Mouse (Mus musculus) intestine, embryonic 15.5 days (tissue): ENCODE results near the gene Swsap1. TPM values are rescaled to one million over a fixed set of nuclear protein-coding genes. Genes with fewer than 3 reads are reported as not detected.

Source experiments
- ATAC-seq: fragments of 200-750 bp; cut with Nextera tagmentation; 2 replicates; pipeline ENCODE4 v1.8.0; 2017; ENCODE audit warnings: moderate TSS enrichment, moderate library complexity
- H3K27ac ChIP-seq: fragments of 300-500 bp; sonication (generic); 2 replicates; pipeline ENCODE4 v1.5.1; 2015; ENCODE audit warnings: mild to moderate bottlenecking, inconsistent platforms
- H3K27me3 ChIP-seq: fragments of 300-500 bp; sonication (generic); replicated peaks from 2 replicates; pipeline ENCODE4 v1.6.1; 2015; ENCODE audit warnings: inconsistent platforms
- H3K36me3 ChIP-seq: fragments of 300-500 bp; sonication (generic); 2 replicates; pipeline ENCODE4 v1.6.1; 2015; ENCODE audit warnings: inconsistent platforms
- H3K4me1 ChIP-seq: fragments of 300-500 bp; sonication (generic); replicated peaks from 2 replicates; pipeline ENCODE4 v1.6.1; 2015; ENCODE audit warnings: inconsistent platforms
- H3K4me2 ChIP-seq: fragments of 300-500 bp; sonication (generic); replicated peaks from 2 replicates; pipeline ENCODE4 v1.6.1; 2015; ENCODE audit warnings: mild to moderate bottlenecking, inconsistent platforms
- H3K4me3 ChIP-seq: fragments of 300-500 bp; sonication (generic); replicated peaks from 2 replicates; pipeline ENCODE4 v1.5.1; 2015; ENCODE audit warnings: inconsistent platforms
- H3K9ac ChIP-seq: fragments of 300-500 bp; sonication (generic); 2 replicates; pipeline ENCODE4 v1.6.1; 2015; ENCODE audit warnings: inconsistent platforms
- H3K9me3 ChIP-seq: fragments of 300-500 bp; sonication (generic); 2 replicates; pipeline ENCODE4 v1.6.1; 2016; ENCODE audit warnings: inconsistent platforms
- WGBS: fragments of 180-500 bp; shearing (Covaris S2); methylation state at CpG from one replicate; pipeline ENCODE4 v1.1.7; 2015; 5-methylcytosine and 5-hydroxymethylcytosine counted together
- polyA plus RNA-seq: library from polyadenylated mRNA; unstranded; fragments of >200 nt; fragmentation: Nextera tagmentation; extraction: Ambion mirVana; gene quantifications from 2 replicates; pipeline ENCODE4 v1.2.1, GENCODE M21; 2015

Swsap1 gene
- polyA plus RNA-seq, 1 experiment from 2014 or later: 5.2 TPM

DNA sequence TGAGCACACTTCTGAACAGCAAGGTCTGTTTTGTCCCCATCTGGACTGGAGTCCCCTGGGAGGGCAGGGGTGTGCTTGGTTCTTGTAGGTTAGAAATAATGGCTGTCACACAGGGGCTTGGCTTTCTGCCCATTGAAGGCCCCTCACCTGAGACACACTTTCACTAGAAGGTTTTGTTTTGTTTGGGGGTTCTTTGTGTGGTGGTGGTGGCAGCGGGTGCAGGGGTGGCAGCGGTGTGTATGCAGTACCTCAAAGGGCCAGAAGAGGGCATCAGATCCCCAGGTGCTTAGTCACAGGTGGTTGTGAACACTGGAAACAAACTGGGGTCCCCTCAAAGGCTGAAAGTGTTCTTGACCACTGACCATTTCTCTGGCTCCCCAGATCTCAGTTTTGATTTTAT, 22.4 kb downstream of the Swsap1 start:
- ATAC-seq: no peak
- WGBS: 29% methylated on average over 2 of the region's 2 CpGs
- H3K4me3 ChIP-seq: no peak overlapping the region
- H3K4me2 ChIP-seq: no peak overlapping the region
- no peaks in the 10 kb centered on the region for H3K4me1 ChIP-seq
- no peaks in the 10 kb centered on the region for H3K27me3 ChIP-seq
- H3K9ac ChIP-seq: no peak overlapping the region
- H3K27ac ChIP-seq: no peak overlapping the region
- H3K9me3 ChIP-seq: no peaks in the 10 kb centered on the region
- H3K36me3 ChIP-seq: no peaks in the 10 kb centered on the region

DNA sequence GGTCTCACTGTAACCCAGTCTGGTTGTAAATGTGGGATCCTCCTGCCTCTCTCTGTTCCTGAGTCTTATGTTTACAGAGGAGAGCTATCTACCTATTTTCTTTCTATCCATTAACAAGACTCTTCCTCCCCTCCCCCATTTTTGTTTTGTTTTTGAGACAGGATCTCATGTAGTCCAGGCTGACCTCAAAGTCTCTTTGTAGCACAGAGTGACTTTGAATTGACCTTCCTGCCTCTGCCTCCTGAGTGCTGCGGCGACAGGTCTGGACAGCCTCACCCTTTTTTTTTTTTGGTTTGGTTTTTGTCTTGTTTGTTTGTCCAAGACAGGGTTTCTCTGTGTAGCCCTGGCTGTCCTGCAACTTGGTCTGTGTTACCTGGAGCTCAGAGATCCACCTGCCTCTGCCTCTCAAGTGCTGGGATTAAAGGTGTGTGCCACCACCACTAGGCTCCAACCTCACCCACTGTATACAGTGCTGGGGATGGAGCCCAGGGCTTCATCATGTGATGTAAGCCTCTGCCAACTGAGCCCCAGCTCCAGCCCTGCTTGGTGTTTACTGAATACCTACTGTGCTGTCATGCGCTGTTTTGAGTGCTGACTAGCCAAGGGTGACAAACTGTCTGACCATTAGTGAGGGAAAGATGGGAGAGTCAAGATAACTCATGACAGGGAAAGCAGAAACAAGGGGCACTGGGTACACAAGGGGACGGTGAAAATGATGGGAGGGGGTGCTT, 23.0 kb downstream of the Swsap1 start:
- Histone ChIP-seq H3K4me2 (no peak overlapping the region), H3K27me3 (no peaks in the 10 kb centered on the region), H3K36me3 (no peaks in the 10 kb centered on the region), H3K27ac (no peak overlapping the region), H3K4me3 (no peak overlapping the region), H3K4me1 (no peaks in the 10 kb centered on the region), H3K9ac (no peak overlapping the region), H3K9me3 (no peaks in the 10 kb centered on the region)
- no peak for ATAC-seq
- WGBS: 87% methylated on average over 4 of the region's 4 CpGs

DNA sequence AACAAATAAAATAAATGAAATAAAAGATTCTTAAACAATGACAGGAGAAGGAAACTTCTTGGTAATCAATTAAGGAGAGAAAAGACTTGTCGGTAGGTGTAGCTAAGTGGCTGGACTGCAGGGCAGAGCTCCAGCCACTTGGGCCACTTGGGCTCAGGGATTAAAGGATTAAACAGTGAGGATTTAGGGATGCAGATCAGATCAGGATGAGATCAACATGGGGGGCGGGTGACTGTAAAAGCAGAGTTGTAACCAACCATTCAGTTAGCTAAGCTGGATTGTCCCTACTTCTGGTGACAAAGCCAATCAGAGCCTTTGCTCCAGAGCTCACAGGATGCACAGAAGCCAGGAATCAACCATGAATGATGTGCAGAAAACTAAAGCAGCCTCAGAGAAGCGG, 28.4 kb downstream of the Swsap1 start:
- no peak overlapping the region for H3K4me3 ChIP-seq
- no peaks in the 10 kb centered on the region for H3K36me3 ChIP-seq
- ATAC-seq: no peak
- H3K4me2 ChIP-seq: no peak overlapping the region
- no peak overlapping the region for H3K27ac ChIP-seq
- 44% methylated on average over 3 of the region's 3 CpGs for WGBS
- peaks cover 25% of the 10 kb centered on the region for H3K27me3 ChIP-seq
- peaks cover 11% of the 10 kb centered on the region for H3K4me1 ChIP-seq
- H3K9me3 ChIP-seq: no peaks in the 10 kb centered on the region
- no peak overlapping the region for H3K9ac ChIP-seq

DNA sequence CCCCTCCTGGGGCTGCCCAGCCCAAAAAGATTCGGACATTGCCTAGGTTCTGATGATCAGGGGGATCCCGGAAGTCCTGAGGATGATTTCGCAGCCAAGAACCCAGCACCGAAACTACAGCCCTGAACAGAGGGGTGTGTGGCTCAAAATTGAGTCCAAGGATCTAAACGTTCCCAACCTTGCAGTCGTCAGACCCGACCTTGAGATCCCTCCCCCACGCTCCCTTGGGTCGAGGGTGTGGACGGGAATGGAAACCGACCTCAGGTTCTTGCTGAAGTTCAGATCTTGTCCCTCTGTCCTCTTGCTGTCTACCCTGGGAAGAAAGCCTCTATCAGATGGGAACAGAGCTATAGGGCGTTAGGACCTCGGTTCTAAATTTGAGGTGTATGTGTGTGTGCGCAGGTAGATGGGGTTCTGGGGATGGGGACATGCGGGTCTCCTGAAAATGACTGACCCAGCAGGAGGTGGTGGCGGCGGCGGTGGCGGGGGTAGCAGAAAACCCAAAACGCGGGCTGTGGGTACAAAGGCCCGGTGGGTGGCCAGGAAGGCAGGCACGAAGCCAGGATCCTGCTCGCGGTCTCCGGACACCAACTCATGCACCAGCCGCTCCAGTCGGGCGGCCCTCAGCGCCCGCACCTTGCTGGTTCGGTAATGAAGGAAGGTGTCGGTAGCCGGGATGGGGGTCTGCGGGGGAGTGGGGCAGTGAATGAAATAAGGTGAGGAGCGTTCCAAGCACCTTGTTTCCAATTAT, 32.2 kb downstream of the Swsap1 start:
- Histone ChIP-seq H3K27ac (no peak overlapping the region), H3K27me3 (peaks cover 60% of the 10 kb centered on the region), H3K36me3 (no peaks in the 10 kb centered on the region), H3K9ac (no peak overlapping the region), H3K4me1 (peaks cover 24% of the 10 kb centered on the region), H3K4me3 (peak overlapping the region; percentile 40), H3K9me3 (no peaks in the 10 kb centered on the region), H3K4me2 (peak overlapping the region; percentile 77)
- 10% methylated on average over 36 of the region's 36 CpGs for WGBS
- ATAC-seq: no peak

DNA sequence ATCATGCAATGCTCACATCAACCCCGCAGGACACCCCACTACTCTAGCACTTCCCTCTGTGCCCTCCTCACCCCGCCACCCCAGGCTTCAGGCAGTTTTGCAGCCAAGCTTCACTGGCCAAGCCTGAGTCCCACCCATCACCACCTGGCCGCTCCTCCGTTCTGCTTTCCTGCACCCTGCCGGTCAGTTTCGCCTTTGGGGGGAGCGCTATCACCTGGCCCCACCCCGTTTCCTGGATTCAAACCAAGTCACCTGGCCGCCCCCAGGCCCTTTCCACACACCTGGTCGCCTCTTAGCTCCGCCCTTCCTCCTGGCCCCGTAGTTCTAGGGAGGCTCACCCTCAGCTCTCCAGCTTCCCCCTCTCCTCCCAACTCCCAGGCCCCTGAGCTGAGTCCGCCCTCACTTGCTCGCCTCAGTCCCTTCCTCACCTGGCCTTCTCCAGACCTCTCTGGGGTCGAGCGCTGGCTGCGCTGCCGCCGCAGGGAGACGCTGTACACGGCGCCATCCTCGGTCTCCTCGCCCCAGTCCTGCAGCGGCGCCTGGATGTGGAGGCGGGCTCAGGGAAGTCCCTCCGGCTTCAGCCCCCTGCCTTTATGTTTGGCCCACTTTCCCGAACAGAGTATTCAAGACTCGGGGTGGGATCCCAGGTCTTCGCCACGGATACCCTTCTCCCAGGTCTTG, 33.0 kb downstream of the Swsap1 start:
- Histone ChIP-seq H3K9ac (peak overlapping the region; percentile 47), H3K9me3 (no peaks in the 10 kb centered on the region), H3K36me3 (no peaks in the 10 kb centered on the region), H3K4me1 (peaks cover 24% of the 10 kb centered on the region), H3K27me3 (peaks cover 63% of the 10 kb centered on the region), H3K4me2 (peak overlapping the region; percentile 77), H3K4me3 (peak overlapping the region; percentile 40), H3K27ac (no peak overlapping the region)
- WGBS: 2% methylated on average over 32 of the region's 32 CpGs
- ATAC-seq: peak; percentile 48

DNA sequence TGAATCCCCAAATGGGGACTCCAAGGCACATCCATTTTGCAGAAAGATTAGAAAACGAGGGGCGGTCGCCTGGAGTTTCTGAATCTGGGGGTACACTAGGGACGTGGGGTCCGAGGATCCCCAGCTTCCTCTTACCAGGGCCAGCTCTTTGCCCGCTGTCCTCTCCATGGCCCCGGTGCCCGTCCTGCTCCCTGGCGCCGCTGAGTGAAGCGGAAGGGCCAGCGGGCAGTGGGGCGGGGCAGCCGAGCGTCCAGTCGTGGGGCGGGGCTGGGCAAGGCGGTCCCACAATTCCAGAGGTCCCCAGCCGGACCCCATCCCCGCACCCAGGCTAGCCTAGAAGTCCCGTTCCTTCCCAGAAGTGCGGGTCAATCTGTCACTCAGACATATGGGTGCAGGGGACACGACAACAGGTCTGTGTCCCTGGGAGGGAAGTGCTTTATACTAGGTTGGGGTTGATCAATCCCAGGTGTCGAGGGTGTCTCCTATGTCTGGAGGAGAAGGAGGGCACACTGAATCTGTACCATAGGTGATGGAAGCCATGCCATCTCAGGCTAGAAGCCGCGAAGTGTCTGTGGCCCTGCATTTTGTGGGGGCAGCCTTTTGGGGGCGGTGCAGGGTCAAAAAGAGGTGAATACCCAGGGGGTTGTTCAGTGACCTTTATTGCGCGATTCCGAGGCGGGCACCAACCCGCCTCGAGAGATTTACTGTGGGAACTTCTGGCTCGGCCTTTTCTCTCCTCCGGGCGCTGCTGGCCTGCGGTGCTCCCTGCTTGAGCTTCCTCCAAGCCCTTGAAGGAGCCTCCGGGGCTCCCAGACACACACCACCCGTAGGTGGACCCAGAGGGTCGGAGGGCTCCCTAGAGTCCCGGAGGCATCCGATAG, 33.9 kb downstream of the Swsap1 start, which contains the start of gene Rgl3:
TSS of gene Rgl3 (minus strand) at position 217 of the 881 bp plus-strand sequence.
- Histone ChIP-seq H3K36me3 (no peaks in the 10 kb centered on the region), H3K4me3 (peak within 1 kb of the TSS; percentile 40), H3K4me1 (peaks cover 24% of the 10 kb centered on the region), H3K27ac (no peak within 1 kb of the TSS), H3K9ac (peak within 1 kb of the TSS; percentile 47), H3K9me3 (no peaks in the 10 kb centered on the region), H3K4me2 (peak within 1 kb of the TSS; percentile 77), H3K27me3 (peaks cover 63% of the 10 kb centered on the region)
- ATAC-seq: peak; percentile 67
- WGBS: 1% methylated on average over 42 of the region's 42 CpGs

DNA sequence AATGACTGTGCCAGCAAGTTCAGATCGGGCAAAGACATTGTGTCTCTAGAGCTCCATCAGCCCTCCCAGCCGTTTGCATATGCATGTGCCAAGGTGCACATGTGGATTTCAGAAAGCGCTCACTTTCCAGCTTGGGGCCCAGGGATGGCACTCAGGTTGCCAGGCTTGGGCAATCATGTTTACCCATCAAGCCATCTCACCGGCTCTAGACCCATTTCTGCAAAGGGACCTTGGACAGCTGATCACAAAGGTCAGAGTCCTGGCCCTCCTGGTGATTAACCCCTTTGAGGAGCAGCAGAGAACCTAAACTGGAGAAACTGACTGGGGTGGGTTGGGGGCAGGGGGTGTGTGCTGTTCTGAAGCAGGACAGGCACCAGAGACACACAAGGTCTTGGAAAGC, 36.7 kb downstream of the Swsap1 start:
- Histone ChIP-seq H3K36me3 (no peaks in the 10 kb centered on the region), H3K27me3 (peaks cover 54% of the 10 kb centered on the region), H3K4me1 (peaks cover 24% of the 10 kb centered on the region), H3K4me3 (no peak overlapping the region), H3K9me3 (no peaks in the 10 kb centered on the region), H3K9ac (no peak overlapping the region), H3K27ac (no peak overlapping the region), H3K4me2 (no peak overlapping the region)
- 69% methylated on average over 4 of the region's 4 CpGs for WGBS
- ATAC-seq: no peak

DNA sequence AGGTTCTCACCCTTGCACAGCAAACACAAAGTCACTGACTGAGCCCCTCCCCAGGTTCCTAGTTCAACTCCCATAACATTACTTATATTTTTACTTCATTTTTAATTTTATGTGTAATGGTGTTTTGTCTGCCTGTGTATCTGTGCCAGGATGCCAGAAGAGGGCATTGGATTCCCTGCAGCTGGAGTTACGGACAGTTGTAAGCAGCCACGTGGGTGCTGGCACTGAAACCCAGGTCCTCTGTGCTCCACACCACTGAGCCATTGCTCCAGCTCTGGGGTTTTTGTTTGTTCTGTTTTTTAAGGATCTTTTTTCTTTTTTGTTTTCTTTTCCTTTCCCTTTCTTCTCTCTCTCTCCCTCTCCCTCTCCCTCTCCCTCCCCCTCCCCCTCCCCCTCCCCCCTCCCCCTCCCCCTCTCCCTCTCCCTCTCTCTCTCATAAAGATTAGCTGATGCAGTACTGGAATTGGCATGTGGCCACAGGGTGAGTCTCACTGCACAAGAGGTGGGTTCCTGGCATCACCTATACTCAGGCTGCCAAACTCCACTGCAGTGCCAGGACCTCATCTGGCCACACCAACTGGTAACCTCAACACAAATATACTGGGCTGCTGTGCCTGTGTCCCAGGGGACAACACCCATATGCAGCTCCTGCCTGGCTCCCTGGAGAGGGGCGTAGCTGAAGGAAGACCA, 40.8 kb downstream of the Swsap1 start:
- no peak for ATAC-seq
- Histone ChIP-seq H3K4me1 (no peaks in the 10 kb centered on the region), H3K27me3 (peaks cover 13% of the 10 kb centered on the region), H3K36me3 (no peaks in the 10 kb centered on the region), H3K9ac (no peak overlapping the region), H3K4me3 (no peak overlapping the region), H3K4me2 (no peak overlapping the region), H3K27ac (no peak overlapping the region), H3K9me3 (no peaks in the 10 kb centered on the region)
- WGBS: 69% methylated on average over 3 of the region's 3 CpGs

DNA sequence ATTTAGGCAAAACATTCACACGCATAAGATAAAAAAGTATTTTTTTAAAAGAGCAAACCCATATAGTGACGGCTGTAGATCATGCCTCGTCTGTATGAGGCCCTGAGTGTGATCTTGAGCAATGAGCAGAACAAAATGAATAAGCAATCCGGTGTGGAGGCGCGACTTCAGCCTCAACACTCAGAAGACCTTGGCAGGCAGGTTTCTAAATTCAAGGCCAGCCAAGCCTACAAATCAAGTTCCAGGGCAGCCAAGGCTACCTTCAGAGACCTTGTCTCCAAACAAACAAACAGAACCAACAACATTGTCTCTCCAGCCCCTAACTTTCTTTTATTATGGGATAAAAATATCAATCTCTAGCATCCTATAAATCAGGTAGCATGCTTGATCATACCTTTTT, 44.7 kb downstream of the Swsap1 start:
- Histone ChIP-seq H3K9me3 (no peaks in the 10 kb centered on the region), H3K27ac (no peak overlapping the region), H3K36me3 (peaks cover 10% of the 10 kb centered on the region; the same call in 1 of the 2 replicates), H3K4me3 (no peak overlapping the region), H3K9ac (no peak overlapping the region), H3K4me1 (peaks cover 22% of the 10 kb centered on the region), H3K4me2 (no peak overlapping the region), H3K27me3 (no peaks in the 10 kb centered on the region)
- no peak for ATAC-seq
- WGBS: 89% methylated on average over 6 of the region's 6 CpGs

DNA sequence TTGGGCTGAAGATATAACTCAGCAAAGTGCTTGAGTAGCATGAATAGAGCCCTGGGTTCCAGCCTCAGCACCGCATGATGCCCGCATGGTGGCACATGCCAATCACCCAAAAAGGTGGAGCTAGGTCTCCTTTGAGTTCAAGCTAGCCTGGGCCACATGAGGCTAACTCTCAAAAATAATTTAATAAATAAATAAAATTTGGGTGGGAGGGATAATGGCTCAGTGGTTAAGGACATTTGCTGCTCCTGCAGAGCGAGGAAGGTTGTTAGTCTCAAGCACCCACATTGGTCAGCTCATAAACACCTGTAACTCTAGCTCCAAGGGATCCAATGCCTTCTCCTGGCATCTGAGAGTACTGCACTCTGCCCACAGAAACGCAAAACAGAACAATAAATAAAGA, 46.1 kb downstream of the Swsap1 start:
- Histone ChIP-seq H3K36me3 (peaks cover 21% of the 10 kb centered on the region), H3K27ac (no peak overlapping the region), H3K4me2 (no peak overlapping the region), H3K27me3 (no peaks in the 10 kb centered on the region), H3K9me3 (no peaks in the 10 kb centered on the region), H3K4me3 (no peak overlapping the region), H3K9ac (no peak overlapping the region), H3K4me1 (peaks cover 25% of the 10 kb centered on the region)
- whole genome bisulfite sequencing: 84% methylated on average over 4 of the region's 4 CpGs
- ATAC-seq: no peak
